Comparison of ENCODE assay signal across 15 mouse cellular contexts in genomic region chr3:144401292-144401691, GRCm38 (mm10).
DNase-seq lines count a peak whose midpoint lies in the region; ATAC-seq and TF ChIP-seq lines count a peak whose summit lies in the region.
"Had no signal": no experiment of that assay in that cellular context is flagged by ENCODE, and none has a peak within 500 bp of the region (broad histone marks: within the 10 kb centered on the region; RNA-seq: fewer than 3 reads in every experiment).

No protein-coding gene starts in this region.

- H3K4me3 ChIP-seq in liver, adult 2 months (ENCODE audit: insufficient read depth, low read depth, low read length) = no peak overlapping the region
- no peak overlapping the region for H3K4me3 ChIP-seq in MEL (ENCODE audit: control insufficient read depth in 1 of 2, insufficient read depth in 1 of 2, low read depth in 2 of 2, low read length in 2 of 2)
- H3K4me3 ChIP-seq: embryonic facial prominence, embryonic 12.5 days; liver, embryonic 13.5 days; neural tube, embryonic 12.5 days had no signal

- peak; percentile 83 for ATAC-seq in inflammation-experienced regulatory T-cells, adult 6 months

- no peaks in the 10 kb centered on the region for H3K79me2 ChIP-seq in liver, adult 2 months (ENCODE audit: control insufficient read depth, insufficient read depth, low read length)
- H3K79me2 ChIP-seq in MEL (ENCODE audit: control insufficient read depth, insufficient read depth, low read length, poor library complexity) = no peaks in the 10 kb centered on the region

- H3K9me3 ChIP-seq in MEL (replicated peaks; ENCODE audit: insufficient read depth, low read length) = no peaks in the 10 kb centered on the region
- H3K9me3 ChIP-seq: embryonic facial prominence, embryonic 12.5 days; liver, embryonic 13.5 days; neural tube, embryonic 12.5 days had no signal

- TF ChIP-seq EP300 in MEL (IDR thresholded peaks at IDR 0.05; ENCODE audit: low read depth in 1 of 2, low read length in 2 of 2) = no peak

- DNase-seq in liver, adult 2 months (ENCODE audit: extremely low read depth, low read depth, low spot score) = peak; percentile 4
- no peak for DNase-seq in liver
- DNase-seq in MEL (ENCODE audit: low read depth, low spot score) = peak; percentile 15
- peak; percentile 21 for DNase-seq in splenic B cell, adult 2 months (ENCODE audit: low read depth, low spot score)
- DNase-seq in cerebellum, adult 9-11 months = no peak
- DNase-seq in left cerebral cortex, adult 8-10 months (ENCODE audit: low spot score in 2 of 2) = no peak
- DNase-seq: adrenal gland, postnatal 36 days; cerebellum, postnatal 25 days; layer of hippocampus, adult 9-11 months; liver, embryonic 13.5 days; lung, postnatal 14 days; midbrain, embryonic 14.5 days had no signal

- TF ChIP-seq POLR2A in liver, adult 2 months (IDR thresholded peaks at IDR 0.05; ENCODE audit: extremely low read depth, insufficient read depth, low read length) = no peak
- TF ChIP-seq POLR2A in MEL (IDR thresholded peaks at IDR 0.05; ENCODE audit: control insufficient read depth in 1 of 2, insufficient read depth in 1 of 2, low read depth in 1 of 2, low read length in 2 of 2, poor library complexity in 1 of 2) = no peak

- no peaks in the 10 kb centered on the region; the same call in 1 of the 2 replicates for H3K27me3 ChIP-seq in liver, adult 2 months (ENCODE audit: control insufficient read depth, insufficient read depth, low read length)
- H3K27me3 ChIP-seq in MEL (ENCODE audit: control insufficient read depth in 1 of 2, insufficient read depth in 2 of 2, low read length in 2 of 2) = no peaks in the 10 kb centered on the region
- H3K27me3 ChIP-seq in splenic B cell, adult 2 months (ENCODE audit: control insufficient read depth, insufficient read depth, low read length, poor library complexity, severe bottlenecking) = no peaks in the 10 kb centered on the region
- H3K27me3 ChIP-seq: embryonic facial prominence, embryonic 12.5 days; liver, embryonic 13.5 days; neural tube, embryonic 12.5 days had no signal

- WGBS in liver, adult 2 months = 69% methylated on average over 5 of the region's 5 CpGs

- TF ChIP-seq CTCF in liver, adult 2 months (IDR thresholded peaks at IDR 0.05; ENCODE audit: low read depth, low read length) = no peak
- no peak for TF ChIP-seq CTCF in MEL (IDR thresholded peaks at IDR 0.05 in 2 of 3, conservative IDR thresholded peaks at IDR 0.05 in 1 of 3; ENCODE audit: control insufficient read depth in 1 of 3, insufficient read depth in 1 of 3, low read depth in 2 of 3, low read length in 3 of 3, poor library complexity in 1 of 3, severe bottlenecking in 1 of 3)

- no peaks in the 10 kb centered on the region for H3K4me1 ChIP-seq in liver, adult 2 months (ENCODE audit: control insufficient read depth, insufficient read depth, low read length)
- H3K4me1 ChIP-seq in MEL (ENCODE audit: control insufficient read depth in 1 of 2, insufficient read depth in 2 of 2, low read length in 2 of 2) = peaks cover 0 to 12% of the 10 kb centered on the region in 2 experiments; a peak in 3 of 4 replicates
- H3K4me1 ChIP-seq: neural tube, embryonic 12.5 days had no signal

- TF ChIP-seq RAD21 in MEL (IDR thresholded peaks at IDR 0.05; ENCODE audit: low read depth, low read length) = no peak

- peak overlapping the region; percentile 63 for H3K27ac ChIP-seq in liver, adult 2 months (replicated peaks; ENCODE audit: insufficient read depth, low read depth, low read length)
- H3K27ac ChIP-seq in MEL (ENCODE audit: control insufficient read depth, low read depth, low read length) = peak overlapping the region; percentile 32; the same call in 1 of the 2 replicates
- H3K27ac ChIP-seq: embryonic facial prominence, embryonic 12.5 days; neural tube, embryonic 12.5 days had no signal

- no peak overlapping the region for H3K9ac ChIP-seq in liver, adult 2 months (ENCODE audit: low read depth, low read length)
- no peak overlapping the region for H3K9ac ChIP-seq in MEL (ENCODE audit: control insufficient read depth, low read depth, low read length, poor library complexity, severe bottlenecking)
- H3K9ac ChIP-seq: embryonic facial prominence, embryonic 12.5 days; liver, embryonic 13.5 days; neural tube, embryonic 12.5 days had no signal

- H3K36me3 ChIP-seq in liver, adult 2 months (ENCODE audit: control insufficient read depth, insufficient read depth, low read length) = no peaks in the 10 kb centered on the region
- H3K36me3 ChIP-seq in MEL (ENCODE audit: control insufficient read depth in 1 of 2, insufficient read depth in 2 of 2, low read length in 2 of 2) = peaks cover 0 to 5% of the 10 kb centered on the region in 2 experiments; a peak in 2 of 4 replicates
- H3K36me3 ChIP-seq in splenic B cell, adult 2 months (ENCODE audit: control insufficient read depth, insufficient read depth, low read length, poor library complexity, severe bottlenecking) = no peaks in the 10 kb centered on the region
- H3K36me3 ChIP-seq: embryonic facial prominence, embryonic 12.5 days; liver, embryonic 13.5 days; neural tube, embryonic 12.5 days had no signal

TF ChIP-seq in MEL, 35 proteins besides CTCF, POLR2A, EP300 and RAD21:
- no peak for TF ChIP-seq ETS1 (IDR thresholded peaks at IDR 0.05; ENCODE audit: low read depth, low read length)
- no peak for TF ChIP-seq POLR2AphosphoS5 (IDR thresholded peaks at IDR 0.05; ENCODE audit: borderline replicate concordance, low read depth, low read length)
- peak; percentile 53; the same call in 1 of the 2 replicates for TF ChIP-seq USF1 (IDR thresholded peaks at IDR 0.05; ENCODE audit: low read depth, low read length)
- TF ChIP-seq ZNF384 (IDR thresholded peaks at IDR 0.05; ENCODE audit: low read depth, low read length) = no peak
- TF ChIP-seq MAFK (IDR thresholded peaks at IDR 0.05; ENCODE audit: borderline replicate concordance, low read depth, low read length) = no peak

Comparison
In these comparisons a context has a peak if more than half of its experiments do, and no peak if none do; other contexts are left out.
1. DNase-seq: peak in liver, adult 2 months (single experiment), MEL (single experiment) and splenic B cell, adult 2 months (single experiment); none in liver (single experiment), cerebellum, adult 9-11 months (single experiment) and left cerebral cortex, adult 8-10 months (0 of 2).